Mouse (Mus musculus) subcutaneous adipose tissue, adult 2 months (tissue): Measurements from ENCODE around the gene Galm. TPM values are rescaled to one million over a fixed set of nuclear protein-coding genes. Genes with fewer than 3 reads are reported as not detected.

Source experiments
- polyA plus RNA-seq: library from polyadenylated mRNA; depleted of rRNA; stranded (reverse); fragments of >200 nt; gene quantifications from 2 replicates; pipeline ENCODE4 v1.2.3, GENCODE M21; 2012; ENCODE audit warnings: low replicate concordance; rRNA removed

The Galm gene
- 37.4 and 46.1 TPM in 2 replicates for polyA plus RNA-seq

DNA sequence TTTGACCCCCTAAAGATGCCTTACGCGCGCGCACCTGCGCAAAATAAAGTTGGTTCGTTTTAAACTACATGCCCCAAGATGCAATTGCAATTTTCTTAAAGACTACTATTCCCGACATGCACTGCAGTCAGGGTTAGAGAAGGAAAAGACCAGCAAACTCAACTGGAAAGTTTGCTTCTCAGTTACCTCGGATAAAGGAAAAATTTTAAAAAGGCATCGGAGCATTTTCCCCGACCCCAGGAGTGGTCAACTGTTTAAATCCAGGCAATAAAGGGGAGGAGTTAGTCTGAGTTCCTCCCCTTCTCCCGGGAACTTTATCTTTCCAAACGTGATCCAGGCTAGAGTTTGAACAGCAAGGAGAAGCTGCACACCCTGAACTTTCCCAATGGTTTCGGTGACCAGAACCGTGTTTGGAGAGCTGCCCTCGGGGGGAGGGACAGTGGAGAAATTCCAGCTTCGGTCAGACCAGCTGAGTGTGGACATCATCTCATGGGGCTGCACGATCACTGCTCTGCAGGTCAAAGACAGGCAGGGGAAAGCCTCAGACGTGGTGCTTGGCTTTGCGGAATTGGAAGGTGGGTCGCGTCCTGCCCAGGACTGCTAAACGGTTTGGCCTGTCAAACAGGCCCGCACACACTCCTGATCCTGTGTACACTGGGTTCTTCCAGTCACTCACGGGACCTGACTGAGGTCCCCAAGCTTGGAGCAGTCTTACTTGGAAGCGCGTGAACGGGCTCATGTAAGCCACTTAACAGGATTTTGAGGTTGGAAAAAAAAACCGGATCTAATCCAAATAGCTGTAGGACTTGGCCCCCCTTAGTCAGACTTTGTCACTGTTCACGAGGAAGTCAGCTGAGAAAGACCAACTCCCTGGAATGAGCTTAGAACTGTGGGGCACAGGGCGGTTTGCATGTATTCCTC, at the start of gene Galm:
Galm (plus strand) TSS at position 141 of the 921 bp plus-strand sequence.

DNA sequence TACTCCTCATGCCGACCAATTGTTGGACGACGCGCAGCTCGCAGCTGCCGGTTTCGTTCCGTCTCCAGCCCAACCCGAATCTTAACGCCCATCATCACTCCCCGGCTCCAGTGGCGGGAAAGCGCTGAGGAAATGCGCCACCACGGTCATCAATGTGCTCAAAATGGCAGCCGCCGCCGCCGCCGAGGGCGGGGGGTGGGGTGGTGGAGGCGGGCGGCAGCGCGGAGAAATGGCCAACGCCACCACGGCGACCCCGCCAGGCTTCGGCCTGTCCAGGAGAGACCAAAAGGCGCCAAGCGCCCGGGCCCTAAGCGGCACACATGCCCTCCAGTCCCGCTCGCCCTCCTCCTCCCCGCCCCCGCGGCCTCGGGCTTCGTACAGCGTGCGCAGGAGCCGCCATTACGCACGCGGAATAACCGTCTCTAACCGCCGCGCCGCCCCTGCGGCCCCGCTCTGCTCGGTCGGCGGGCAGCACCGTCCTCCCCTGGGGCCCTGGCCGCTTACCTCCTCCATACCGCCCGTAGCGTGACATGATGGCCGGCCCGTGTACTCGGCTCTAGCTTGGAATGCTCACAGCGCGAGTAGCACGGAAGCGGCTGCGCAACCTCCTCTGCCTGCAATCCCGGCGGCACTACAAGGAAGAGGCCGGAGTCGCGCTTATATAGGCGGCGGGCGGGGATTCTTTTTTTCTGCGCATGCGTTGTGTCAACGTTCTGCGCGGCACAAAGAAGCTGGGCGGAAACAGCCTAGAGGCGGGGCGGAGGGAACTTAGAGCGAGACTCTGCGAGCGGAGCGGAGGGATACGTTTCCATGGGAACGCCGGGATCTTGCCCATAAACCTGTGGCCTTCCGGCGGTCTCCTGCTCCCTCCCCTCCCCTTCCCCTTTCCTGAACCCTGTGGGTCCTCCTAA, 79.7 kb downstream of the Galm start, which contains the start of the genes Srsf7 and Ttc39d:
Srsf7 (minus strand) TSS at position 637 of the 911 bp plus-strand sequence.
Ttc39d (plus strand) TSS at position 790 of the 911 bp plus-strand sequence.

DNA sequence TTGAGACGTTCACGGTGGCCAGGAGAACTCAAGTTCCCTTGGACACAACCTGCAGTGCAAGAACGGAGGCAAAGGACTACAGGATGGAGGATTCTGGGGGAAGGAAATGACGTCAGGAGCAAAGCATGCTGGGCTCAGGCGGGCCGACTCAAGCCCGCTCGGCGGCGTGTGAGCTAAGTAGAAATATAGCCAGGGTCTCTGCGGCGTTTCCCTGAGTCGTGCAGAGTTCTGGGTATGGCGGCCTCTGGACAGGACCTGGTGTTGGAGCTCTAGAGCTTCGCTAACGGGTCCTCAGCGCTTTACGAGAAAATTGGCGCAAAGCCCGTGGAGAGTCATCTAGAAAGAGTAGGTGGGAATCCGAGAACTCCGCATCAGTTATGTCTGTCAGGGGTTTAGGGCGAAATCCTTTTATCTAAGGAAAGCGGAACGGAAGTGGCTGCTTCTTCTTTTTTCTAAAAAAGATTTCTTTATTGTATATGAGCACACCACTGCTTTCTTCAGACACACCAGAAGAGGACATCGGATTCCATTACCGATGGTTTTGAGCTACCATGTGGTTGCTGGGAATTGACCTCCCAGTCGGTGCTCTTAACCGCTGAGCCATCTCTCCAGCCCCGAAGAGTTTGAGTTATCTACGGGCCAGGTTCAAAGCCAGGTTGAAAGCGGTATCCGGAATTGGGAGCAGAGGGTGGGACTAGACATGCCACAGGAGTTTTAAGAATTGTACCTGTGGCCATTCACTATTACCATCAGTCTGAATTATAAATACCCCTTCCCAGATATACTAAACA, 97.2 kb downstream of the Galm start, which contains the start of gene Gemin6:
Gemin6 (plus strand) TSS at position 116 of the 791 bp plus-strand sequence.

Other genes starting within 250 kb of the Galm start
- gene Atl2, start 231.3 kb upstream of the Galm start, polyA plus RNA-seq: 17.4 and 29.3 TPM in 2 replicates
- 13.5 and 22.0 TPM in 2 replicates for gene Hnrnpll, start 65.1 kb upstream of the Galm start, polyA plus RNA-seq
- 29.8 and 75.2 TPM in 2 replicates for gene Srsf7, start 79.8 kb downstream of the Galm start, polyA plus RNA-seq
- 0.04 TPM in 1 of 2 replicates, not detected in the other for gene Ttc39d, start 80.0 kb downstream of the Galm start, polyA plus RNA-seq
- 3.4 and 4.7 TPM in 2 replicates for gene Gemin6, start 97.0 kb downstream of the Galm start, polyA plus RNA-seq
- gene Morn2, start 162.7 kb downstream of the Galm start, polyA plus RNA-seq: 4.3 and 7.4 TPM in 2 replicates
- 7.9 and 13.7 TPM in 2 replicates for gene Dhx57, start 163.0 kb downstream of the Galm start, polyA plus RNA-seq
- gene Arhgef33, start 179.9 kb downstream of the Galm start, polyA plus RNA-seq: 0.23 and 0.81 TPM in 2 replicates
- gene Gm10190, start 246.1 kb downstream of the Galm start, polyA plus RNA-seq: not detected in 2 replicates